Mouse (Mus musculus) neural tube, embryonic 12.5 days (tissue): ENCODE results near the gene Tpmt. TPM values are rescaled to one million over a fixed set of nuclear protein-coding genes. Genes with fewer than 3 reads are reported as not detected.

Experiments used
- ATAC-seq: fragments of 200-750 bp; cut with Nextera tagmentation; 2 replicates; pipeline ENCODE4 v1.8.0; 2017; ENCODE audit warnings: low read depth, mild to moderate bottlenecking, moderate TSS enrichment, moderate library complexity; ENCODE audit not compliant: low FRiP score
- H3K27ac ChIP-seq: fragments of 300-500 bp; sonication (generic); 2 replicates; pipeline ENCODE4 v1.5.1; 2016
- H3K27me3 ChIP-seq: fragments of 300-500 bp; sonication (generic); replicated peaks from 2 replicates; pipeline ENCODE4 v1.6.1; 2016; ENCODE audit warnings: mild to moderate bottlenecking
- H3K36me3 ChIP-seq: fragments of 300-500 bp; sonication (generic); 2 replicates; pipeline ENCODE4 v1.6.1; 2016; ENCODE audit warnings: mild to moderate bottlenecking
- H3K4me1 ChIP-seq: fragments of 300-500 bp; sonication (generic); 2 replicates; pipeline ENCODE4 v1.6.1; 2016
- H3K4me2 ChIP-seq: fragments of 300-500 bp; sonication (generic); replicated peaks from 2 replicates; pipeline ENCODE4 v1.6.1; 2016; ENCODE audit warnings: mild to moderate bottlenecking
- H3K4me3 ChIP-seq: fragments of 300-500 bp; sonication (generic); 2 replicates; pipeline ENCODE4 v1.5.1; 2016
- H3K9ac ChIP-seq: fragments of 300-500 bp; sonication (generic); 2 replicates; pipeline ENCODE4 v1.6.1; 2016; ENCODE audit warnings: mild to moderate bottlenecking
- H3K9me3 ChIP-seq: fragments of 300-500 bp; sonication (generic); 2 replicates; pipeline ENCODE4 v1.6.1; 2016; ENCODE audit warnings: mild to moderate bottlenecking
- WGBS: fragments of 180-500 bp; shearing (Covaris S2); methylation state at CpG from one replicate; pipeline ENCODE4 v1.1.7; 2016; 5-methylcytosine and 5-hydroxymethylcytosine counted together
- polyA plus RNA-seq: library from polyadenylated mRNA; unstranded; fragments of >200 nt; fragmentation: Nextera tagmentation; extraction: Ambion mirVana; gene quantifications from 2 replicates; pipeline ENCODE4 v1.2.1, GENCODE M21; 2016

Tpmt gene
- polyA plus RNA-seq, 1 experiment from 2014 or later = 37.8 TPM

GRCm38 (mm10) chr13:47063985-47064760 lies 19.6 kb upstream of the Tpmt start:
- H3K9me3 ChIP-seq = no peaks in the 10 kb centered on the region
- H3K9ac ChIP-seq = no peak overlapping the region
- no peak overlapping the region for H3K4me2 ChIP-seq
- ATAC-seq = no peak
- H3K4me1 ChIP-seq = no peaks in the 10 kb centered on the region
- H3K4me3 ChIP-seq = no peak overlapping the region
- H3K36me3 ChIP-seq = peaks cover 56% of the 10 kb centered on the region
- H3K27me3 ChIP-seq = no peaks in the 10 kb centered on the region
- H3K27ac ChIP-seq = no peak overlapping the region
- WGBS = 89% methylated on average over 15 of the region's 15 CpGs

- Histone ChIP-seq H3K9ac (no peak overlapping the region), H3K27me3 (no peaks in the 10 kb centered on the region), H3K36me3 (peaks cover 49% of the 10 kb centered on the region), H3K4me3 (no peak overlapping the region), H3K4me1 (no peaks in the 10 kb centered on the region), H3K27ac (no peak overlapping the region), H3K9me3 (no peaks in the 10 kb centered on the region), H3K4me2 (no peak overlapping the region)
- 94% methylated on average over 17 of the region's 17 CpGs for WGBS
- ATAC-seq = no peak
These were observed 18.2 kb upstream of the Tpmt start for GRCm38 (mm10) chr13:47062756-47063155.

DNA sequence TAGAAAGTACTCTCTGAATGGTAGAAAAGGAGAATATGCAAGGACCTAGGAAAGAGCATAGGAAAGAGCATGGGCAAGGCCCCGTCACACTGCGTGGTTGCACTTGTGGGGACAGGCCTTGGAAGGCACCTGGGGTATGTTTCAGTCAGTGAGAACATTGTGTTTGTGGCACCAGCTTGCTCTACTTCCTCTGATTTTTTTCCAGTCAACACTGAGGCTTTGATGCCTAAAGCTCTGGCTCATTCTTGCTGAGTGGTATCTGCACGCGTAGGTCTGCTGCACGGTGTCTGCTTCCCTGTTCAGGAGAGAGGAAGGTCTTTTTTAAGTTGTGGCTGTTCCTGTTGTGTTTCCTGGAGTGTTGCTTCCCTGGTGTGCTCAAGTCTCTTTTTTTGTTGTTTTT lies 12.2 kb upstream of the Tpmt start:
- Histone ChIP-seq H3K4me3 (no peak overlapping the region), H3K9ac (no peak overlapping the region), H3K27me3 (no peaks in the 10 kb centered on the region), H3K27ac (no peak overlapping the region), H3K4me1 (no peaks in the 10 kb centered on the region), H3K36me3 (peaks cover 50% of the 10 kb centered on the region), H3K9me3 (no peaks in the 10 kb centered on the region), H3K4me2 (no peak overlapping the region)
- ATAC-seq = no peak
- WGBS = 97% methylated on average over 5 of the region's 5 CpGs

GRCm38 (mm10) chr13:47056126-47056525 lies 11.6 kb upstream of the Tpmt start:
- H3K4me1 ChIP-seq = no peaks in the 10 kb centered on the region
- no peaks in the 10 kb centered on the region for H3K27me3 ChIP-seq
- H3K9me3 ChIP-seq = no peaks in the 10 kb centered on the region
- no peak for ATAC-seq
- H3K4me2 ChIP-seq = no peak overlapping the region
- WGBS = 91% methylated on average over 11 of the region's 11 CpGs
- H3K9ac ChIP-seq = no peak overlapping the region
- H3K36me3 ChIP-seq = peaks cover 55% of the 10 kb centered on the region
- H3K4me3 ChIP-seq = no peak overlapping the region
- H3K27ac ChIP-seq = no peak overlapping the region

DNA sequence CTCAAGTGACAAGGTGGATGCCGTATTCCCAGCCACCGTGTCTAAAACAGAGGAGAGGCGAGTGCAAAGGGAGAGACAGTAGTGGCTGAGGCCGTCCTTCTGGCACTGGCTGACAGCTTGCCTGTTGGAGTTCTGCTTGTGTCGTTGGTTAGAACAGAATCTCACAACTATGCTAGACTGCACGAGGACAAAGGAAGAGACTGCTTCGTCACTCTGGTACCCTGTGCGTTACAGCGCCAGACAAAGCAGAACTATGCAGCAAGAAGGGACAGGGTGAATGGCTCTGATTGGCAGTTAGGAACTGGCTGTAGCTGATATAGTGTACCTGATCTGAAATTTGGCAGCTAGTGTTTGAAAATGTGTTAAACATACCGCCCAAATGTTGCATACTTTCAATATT lies 9.4 kb upstream of the Tpmt start:
- Histone ChIP-seq H3K4me3 (no peak overlapping the region), H3K36me3 (peaks cover 61% of the 10 kb centered on the region), H3K27me3 (no peaks in the 10 kb centered on the region), H3K9me3 (no peaks in the 10 kb centered on the region), H3K27ac (no peak overlapping the region), H3K4me1 (no peaks in the 10 kb centered on the region), H3K9ac (no peak overlapping the region), H3K4me2 (no peak overlapping the region)
- ATAC-seq = no peak
- 54% methylated on average over 10 of the region's 10 CpGs for WGBS

DNA sequence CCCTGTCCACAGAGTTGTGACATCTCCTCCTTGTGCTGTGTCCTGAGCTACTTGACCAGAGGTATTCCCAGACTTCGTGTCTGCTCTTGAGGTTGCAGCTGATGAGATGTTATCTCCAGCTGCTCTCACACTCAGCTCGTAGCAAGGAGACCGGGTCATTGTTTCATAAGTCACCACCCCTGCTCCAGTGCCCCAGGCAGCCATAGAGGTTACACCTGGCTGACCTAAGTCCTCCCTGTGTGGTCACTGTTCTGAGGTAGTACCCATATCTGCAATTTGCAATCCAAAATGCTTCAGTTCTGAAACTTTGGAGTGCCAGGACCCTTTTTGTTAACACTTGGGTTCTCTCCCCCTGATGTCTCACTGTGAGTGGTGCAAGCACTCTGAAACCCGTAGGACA lies 5.5 kb upstream of the Tpmt start:
- Histone ChIP-seq H3K27ac (no peak overlapping the region), H3K4me1 (no peaks in the 10 kb centered on the region), H3K4me3 (no peak overlapping the region), H3K9me3 (no peaks in the 10 kb centered on the region), H3K36me3 (peaks cover 55% of the 10 kb centered on the region), H3K27me3 (no peaks in the 10 kb centered on the region), H3K4me2 (no peak overlapping the region), H3K9ac (no peak overlapping the region)
- 88% methylated on average over 4 of the region's 4 CpGs for WGBS
- no peak for ATAC-seq

DNA sequence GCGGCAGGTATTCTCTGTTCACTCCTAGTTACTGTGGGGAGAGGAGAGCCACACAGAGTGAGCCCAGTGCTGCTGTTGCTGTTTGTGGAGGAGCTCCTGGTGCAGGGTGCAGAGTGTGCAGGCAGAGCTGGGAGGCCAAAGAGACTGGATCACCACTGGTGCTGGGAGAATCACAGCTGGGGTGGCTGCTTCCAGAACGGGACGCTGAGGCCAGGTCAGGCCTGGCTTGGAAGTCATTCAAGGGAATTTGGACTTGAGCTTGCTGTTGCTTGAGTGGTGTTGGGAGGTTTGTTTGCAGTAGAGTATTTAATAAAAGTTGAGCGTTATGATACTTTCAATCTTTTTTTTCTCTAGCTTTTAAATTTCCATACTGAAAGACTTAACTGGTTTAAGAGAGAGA lies 3.5 kb upstream of the Tpmt start:
- no peak overlapping the region for H3K4me2 ChIP-seq
- WGBS = 90% methylated on average over 4 of the region's 4 CpGs
- peaks cover 9% of the 10 kb centered on the region for H3K4me1 ChIP-seq
- peaks cover 42% of the 10 kb centered on the region for H3K36me3 ChIP-seq
- no peak overlapping the region for H3K27ac ChIP-seq
- no peaks in the 10 kb centered on the region for H3K9me3 ChIP-seq
- no peak overlapping the region for H3K4me3 ChIP-seq
- ATAC-seq = no peak
- H3K9ac ChIP-seq = no peak overlapping the region
- H3K27me3 ChIP-seq = no peaks in the 10 kb centered on the region

DNA sequence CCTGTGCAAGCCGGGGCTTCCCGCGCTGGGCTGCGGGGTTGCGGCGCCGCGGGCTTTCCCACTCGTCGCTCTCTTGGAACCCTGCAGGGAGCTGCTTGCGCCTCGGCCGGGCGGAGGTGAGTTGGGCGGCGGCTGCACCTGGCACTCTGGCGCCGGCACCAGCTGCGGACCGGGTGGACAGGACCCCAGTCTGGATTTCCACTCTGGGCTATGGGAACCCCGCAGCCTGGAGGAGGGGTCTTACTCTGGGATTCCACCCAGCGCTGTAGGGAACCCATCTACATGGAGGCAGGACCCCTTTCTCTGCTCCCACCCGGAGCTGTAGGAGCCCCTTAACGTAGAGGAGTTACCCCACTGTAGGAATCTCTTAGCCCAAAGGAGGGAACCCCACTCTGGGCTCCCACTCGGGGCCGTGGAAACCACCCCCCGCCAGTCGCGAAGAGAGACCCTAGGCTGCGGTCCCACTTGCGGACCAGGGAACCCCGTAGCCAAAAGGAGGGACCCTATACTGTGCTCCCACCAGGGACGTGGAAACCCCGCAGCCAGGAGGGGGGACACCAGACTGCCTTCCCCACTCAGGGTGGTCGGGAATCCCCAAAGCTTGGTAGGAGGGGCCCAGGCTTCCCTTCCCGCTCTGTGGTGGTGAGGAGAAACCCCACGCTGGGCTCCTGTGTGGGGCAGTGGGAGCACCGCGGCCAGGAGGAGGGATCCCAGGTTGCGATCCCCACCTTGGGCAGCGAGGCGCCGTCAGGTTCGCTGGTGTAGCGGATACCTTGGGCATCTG lies 512 bp downstream of the Tpmt start:
- Histone ChIP-seq H3K9me3 (no peaks in the 10 kb centered on the region), H3K4me1 (peaks cover 14% of the 10 kb centered on the region), H3K4me2 (peak overlapping the region; percentile 85), H3K27ac (peak overlapping the region; percentile 46; the same call in 1 of the 2 replicates), H3K9ac (peak overlapping the region; percentile 78), H3K4me3 (peak overlapping the region; percentile 75), H3K36me3 (peaks cover 7% of the 10 kb centered on the region; the same call in 1 of the 2 replicates), H3K27me3 (no peaks in the 10 kb centered on the region)
- 1% methylated on average over 45 of the region's 45 CpGs for WGBS
- peak; percentile 57 for ATAC-seq

DNA sequence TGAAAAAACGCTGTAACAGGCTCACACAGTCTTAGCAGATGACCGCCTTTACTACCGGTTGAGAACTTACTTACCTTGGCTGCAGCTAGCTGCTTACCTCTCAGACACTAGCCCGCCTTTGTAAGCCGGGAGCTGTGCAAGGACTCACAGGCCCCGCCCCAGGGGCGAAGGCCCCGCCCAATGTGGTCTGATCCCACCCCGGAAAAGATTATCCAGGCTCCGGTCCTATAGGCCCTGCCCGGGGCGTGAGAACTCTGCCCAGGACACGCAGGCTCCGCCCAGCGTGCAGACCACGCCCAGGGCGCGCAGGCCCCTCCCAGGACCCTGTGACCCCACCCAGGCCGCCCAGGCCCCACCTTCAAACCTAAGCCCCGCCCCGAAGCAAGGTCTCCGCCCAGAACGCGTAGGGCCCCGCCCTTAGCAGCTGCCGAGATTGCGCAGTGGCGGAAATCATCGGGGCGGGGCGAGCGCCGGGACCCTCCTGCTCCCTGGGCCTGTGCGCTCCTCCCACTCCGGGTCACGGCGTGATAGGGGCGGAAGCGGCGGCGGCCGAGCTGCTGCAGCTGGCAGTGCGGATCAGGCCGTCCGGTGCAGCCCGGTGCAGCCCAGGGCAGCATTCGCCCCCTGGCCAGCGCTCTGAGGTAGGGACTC lies 1.4 kb downstream of the Tpmt start, which contains the start of gene Kdm1b:
Gene Kdm1b (plus strand): TSS at position 470 of the 651 bp plus-strand sequence.
- Histone ChIP-seq H3K4me3 (peak within 1 kb of the TSS; percentile 75), H3K36me3 (peaks cover 2% of the 10 kb centered on the region; the same call in 1 of the 2 replicates), H3K27me3 (no peaks in the 10 kb centered on the region), H3K4me2 (peak within 1 kb of the TSS; percentile 85), H3K9ac (peak within 1 kb of the TSS; percentile 78), H3K4me1 (peaks cover 14% of the 10 kb centered on the region), H3K27ac (peak within 1 kb of the TSS; percentile 46; the same call in 1 of the 2 replicates), H3K9me3 (no peaks in the 10 kb centered on the region)
- WGBS = 1% methylated on average over 48 of the region's 48 CpGs
- peak; percentile 96 for ATAC-seq

GRCm38 (mm10) chr13:47042024-47042633 lies 2.4 kb downstream of the Tpmt start:
- Histone ChIP-seq H3K4me2 (peak overlapping the region; percentile 85), H3K9me3 (no peaks in the 10 kb centered on the region), H3K4me1 (peaks cover 14% of the 10 kb centered on the region), H3K9ac (no peak overlapping the region), H3K4me3 (peak overlapping the region; percentile 75; the same call in 1 of the 2 replicates), H3K27me3 (no peaks in the 10 kb centered on the region), H3K36me3 (no peaks in the 10 kb centered on the region), H3K27ac (no peak overlapping the region)
- ATAC-seq = no peak
- WGBS = 60% methylated on average over 8 of the region's 8 CpGs

DNA sequence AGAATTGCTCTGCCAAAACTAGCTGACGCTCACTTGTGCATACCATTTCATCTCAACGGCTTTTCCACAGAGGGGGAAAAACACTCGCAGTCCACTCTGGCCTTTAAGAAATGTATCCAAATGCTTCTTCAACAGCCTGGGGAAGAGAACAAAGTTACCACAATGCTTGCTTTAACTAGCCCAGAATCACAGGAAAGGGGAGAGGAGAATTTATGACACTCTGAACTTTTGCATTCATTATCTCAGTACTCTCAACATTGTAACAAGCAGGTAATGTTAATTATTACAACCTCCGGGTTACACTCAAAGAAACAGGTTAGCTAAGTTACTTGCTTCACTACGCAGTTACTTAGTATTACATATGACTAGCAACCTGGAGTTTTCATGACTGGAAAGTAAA lies 4.5 kb downstream of the Tpmt start:
- H3K4me1 ChIP-seq = peaks cover 14% of the 10 kb centered on the region
- no peak overlapping the region for H3K27ac ChIP-seq
- H3K4me3 ChIP-seq = no peak overlapping the region
- peaks cover 2% of the 10 kb centered on the region; the same call in 1 of the 2 replicates for H3K36me3 ChIP-seq
- H3K4me2 ChIP-seq = no peak overlapping the region
- ATAC-seq = no peak
- H3K27me3 ChIP-seq = no peaks in the 10 kb centered on the region
- no peak overlapping the region for H3K9ac ChIP-seq
- 93% methylated on average over 5 of the region's 5 CpGs for WGBS
- H3K9me3 ChIP-seq = no peaks in the 10 kb centered on the region

- H3K9me3 ChIP-seq = no peaks in the 10 kb centered on the region
- H3K36me3 ChIP-seq = peaks cover 8% of the 10 kb centered on the region; the same call in 1 of the 2 replicates
- no peaks in the 10 kb centered on the region for H3K27me3 ChIP-seq
- WGBS = 85% methylated on average over 6 of the region's 6 CpGs
- no peak for ATAC-seq
- no peak overlapping the region for H3K27ac ChIP-seq
- H3K4me1 ChIP-seq = peaks cover 5% of the 10 kb centered on the region; the same call in 1 of the 2 replicates
- H3K4me2 ChIP-seq = no peak overlapping the region
- H3K4me3 ChIP-seq = no peak overlapping the region
- no peak overlapping the region for H3K9ac ChIP-seq
These were observed 6.6 kb downstream of the Tpmt start for GRCm38 (mm10) chr13:47037946-47038345.
